Mouse (Mus musculus) layer of hippocampus, adult 2 months (tissue): ENCODE measurements around the gene Fbxo22. TPM values are rescaled to one million over a fixed set of nuclear protein-coding genes. Genes with fewer than 3 reads are reported as not detected.
"Not testable (repeated sequence)": the region's sequence is repeated elsewhere in the genome, so short reads cannot be mapped to it uniquely, and the experiment has no call there.

Source experiments
- DNase-seq, 2 experiments: peaks; one replicate each; pipeline ENCODE4 v3.0.0; 2022; ENCODE audit warnings: low spot score in 2 of 2
- H3K27ac ChIP-seq: fragments of 200-600 bp; 2 replicates; pipeline ENCODE4 v1.8.1; 2022
- H3K4me3 ChIP-seq: fragments of 200-600 bp; 2 replicates; pipeline ENCODE4 v1.8.1; 2022; ENCODE audit warnings: mild to moderate bottlenecking
- CTCF ChIP-seq: fragments of 200-600 bp; conservative IDR thresholded peaks from 2 replicates; pipeline ENCODE4 v1.8.1; 2022; ENCODE audit warnings: antibody characterized with exemption, mild to moderate bottlenecking, moderate library complexity
- total RNA-seq, 2 experiments: library from RNA; stranded (reverse); gene quantifications; 2 replicates each; pipeline ENCODE4 v1.2.3; 2021

Gene Fbxo22
- total RNA-seq, 2 experiments from 2014 or later, result 31.0 to 36.0 TPM

GRCm38 (mm10) chr9:55246440-55246839, 37.7 kb downstream of the Fbxo22 start:
- TF ChIP-seq CTCF, result no peak
- Histone ChIP-seq H3K4me3 (no peak overlapping the region), H3K27ac (no peak overlapping the region)
- no peak for DNase-seq

GRCm38 (mm10) chr9:55246918-55247317, 38.2 kb downstream of the Fbxo22 start:
- no peak for DNase-seq
- Histone ChIP-seq H3K27ac (no peak overlapping the region), H3K4me3 (no peak overlapping the region)
- TF ChIP-seq CTCF, result no peak

GRCm38 (mm10) chr9:55248465-55248864, 39.7 kb downstream of the Fbxo22 start:
- H3K27ac ChIP-seq, result no peak overlapping the region
- TF ChIP-seq CTCF, result no peak
- no peak for DNase-seq
- H3K4me3 ChIP-seq, result no peak overlapping the region

- no peak for DNase-seq
- no peak for TF ChIP-seq CTCF
These were observed 42.0 kb downstream of the Fbxo22 start for GRCm38 (mm10) chr9:55250595-55251247.

GRCm38 (mm10) chr9:55252097-55252496, 43.4 kb downstream of the Fbxo22 start:
- not testable (repeated sequence) for H3K27ac ChIP-seq, DNase-seq, H3K4me3 ChIP-seq
- TF ChIP-seq CTCF, result peak; percentile 58

More at GRCm38 (mm10) chr9:55250595-55251247, 42.0 kb downstream of the Fbxo22 start:
- Histone ChIP-seq H3K27ac (no peak overlapping the region), H3K4me3 (no peak overlapping the region)

GRCm38 (mm10) chr9:55253849-55254248, 45.1 kb downstream of the Fbxo22 start:
- DNase-seq, result no peak
- Histone ChIP-seq H3K4me3 (no peak overlapping the region), H3K27ac (no peak overlapping the region)
- TF ChIP-seq CTCF, result no peak

- DNase-seq, result no peak
- no peak for TF ChIP-seq CTCF
- Histone ChIP-seq H3K27ac (no peak overlapping the region), H3K4me3 (no peak overlapping the region)
These were observed 46.3 kb downstream of the Fbxo22 start for GRCm38 (mm10) chr9:55255056-55255455.

GRCm38 (mm10) chr9:55255604-55256003, 46.9 kb downstream of the Fbxo22 start:
- DNase-seq, result no peak
- no peak for TF ChIP-seq CTCF
- no peak overlapping the region for H3K27ac ChIP-seq
- H3K4me3 ChIP-seq, result no peak overlapping the region

- Histone ChIP-seq H3K4me3 (no peak overlapping the region), H3K27ac (no peak overlapping the region)
- no peak for TF ChIP-seq CTCF
- no peak for DNase-seq
These were observed 48.4 kb downstream of the Fbxo22 start for GRCm38 (mm10) chr9:55257105-55257504.

GRCm38 (mm10) chr9:55259741-55260140, 51.0 kb downstream of the Fbxo22 start:
- Histone ChIP-seq H3K4me3 (no peak overlapping the region), H3K27ac (no peak overlapping the region)
- no peak for TF ChIP-seq CTCF
- no peak for DNase-seq

- Histone ChIP-seq H3K27ac (no peak overlapping the region), H3K4me3 (no peak overlapping the region)
- no peak for DNase-seq
- TF ChIP-seq CTCF, result no peak
These were observed 55.9 kb downstream of the Fbxo22 start for GRCm38 (mm10) chr9:55264356-55265302.

- Histone ChIP-seq H3K27ac (no peak overlapping the region), H3K4me3 (no peak overlapping the region)
- no peak for DNase-seq
- TF ChIP-seq CTCF, result no peak
These were observed 63.3 kb downstream of the Fbxo22 start for GRCm38 (mm10) chr9:55271960-55272560.

GRCm38 (mm10) chr9:55273906-55274305, 65.2 kb downstream of the Fbxo22 start:
- H3K4me3 ChIP-seq, result no peak overlapping the region

More at GRCm38 (mm10) chr9:55273906-55274305, 65.2 kb downstream of the Fbxo22 start:
- no peak for TF ChIP-seq CTCF
- DNase-seq, result peak; percentile 50 to 63
- no peak overlapping the region for H3K27ac ChIP-seq

Other genes starting within 250 kb of the Fbxo22 start
- gene Chrna5, start 228.0 kb upstream of the Fbxo22 start, total RNA-seq, result 1 to 10 TPM; 7.4 to 7.8 TPM
- gene Chrna3, start 182.4 kb upstream of the Fbxo22 start, total RNA-seq, result under 1 TPM; 0.17 to 0.18 TPM
- gene Chrnb4, start 160.1 kb upstream of the Fbxo22 start, total RNA-seq, result under 1 TPM in 1 of 2 experiments, not detected in 1; 0.10 TPM
- gene Ube2q2, start 60.1 kb upstream of the Fbxo22 start, total RNA-seq, result 10 to 100 TPM; 58.0 to 65.8 TPM
- gene Nrg4, start 117.9 kb downstream of the Fbxo22 start, total RNA-seq, result 1 to 10 TPM in 1 of 2 experiments, under 1 TPM in 1; 0.97 to 1.3 TPM
- 1 to 10 TPM; 5.8 to 6.1 TPM for gene Tmem266, start 118.0 kb downstream of the Fbxo22 start, total RNA-seq